Mouse (Mus musculus): Measurements from ENCODE around the gene Zfp651. TPM values are rescaled to one million over a fixed set of nuclear protein-coding genes. Genes with fewer than 3 reads are reported as not detected.
A peak's percentile ranks its signal among the peaks of the same experiment; 100 is the strongest.

Zfp651 gene
- polyA plus RNA-seq, 1 experiment from 2014 or later, result 13.3 TPM

DNA sequence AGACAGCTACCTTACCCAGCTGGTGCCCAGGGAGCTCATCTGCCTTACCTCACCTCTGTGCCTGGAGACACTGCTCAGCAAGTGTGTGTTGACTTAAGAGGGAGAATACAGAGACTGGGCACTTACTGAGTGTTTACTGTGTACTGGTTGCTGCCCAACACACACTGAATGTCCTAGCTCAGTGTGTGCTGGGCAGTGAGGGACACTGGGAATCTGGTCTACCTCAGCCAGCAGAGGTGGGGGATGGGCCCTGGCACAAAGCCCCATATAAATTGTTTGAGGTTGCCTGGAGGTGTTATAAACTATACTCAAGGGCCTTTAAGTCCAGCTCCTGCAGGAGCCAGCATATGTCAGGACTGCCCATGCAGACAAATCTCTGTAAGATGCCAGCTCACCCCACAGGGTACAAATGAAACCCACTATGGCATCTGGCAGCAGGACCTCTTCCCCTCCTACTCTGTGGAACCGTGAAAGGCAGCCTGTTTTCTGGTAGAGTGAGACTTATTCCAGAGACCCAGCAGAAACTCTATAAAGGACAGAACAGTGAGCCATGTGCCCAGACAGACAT lies 35.9 kb downstream of the Zfp651 start:
- 67% methylated on average over 1 of the region's 1 CpGs for WGBS
- peaks cover 23% of the 10 kb centered on the region for H3K27me3 ChIP-seq

DNA sequence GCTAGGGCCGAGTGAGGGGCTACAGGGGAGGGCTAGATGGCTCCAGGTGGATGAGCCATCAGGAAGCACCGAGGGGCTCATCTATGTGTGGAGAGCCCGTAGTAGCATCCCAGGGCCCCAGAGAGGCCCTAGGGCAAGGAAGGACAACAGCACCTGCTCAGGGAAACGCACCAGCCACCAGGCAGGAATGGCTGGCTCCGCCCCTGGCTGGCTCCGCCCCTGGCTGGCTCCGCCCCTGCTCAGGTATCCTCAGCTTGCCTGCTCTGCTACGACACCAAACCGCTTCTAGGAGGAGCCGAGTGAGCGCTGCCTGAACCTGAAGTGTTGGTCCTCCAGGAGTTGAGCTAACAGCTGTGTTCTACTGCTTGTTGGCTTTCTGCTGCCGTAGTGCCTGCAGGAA lies 38.6 kb downstream of the Zfp651 start:
- Histone ChIP-seq H3K9ac (replicated peaks) (no peak overlapping the region), H3K4me1 (peaks cover 9% of the 10 kb centered on the region), H3K27ac (replicated peaks) (no peak overlapping the region), H3K9me3 (no peaks in the 10 kb centered on the region), H3K4me2 (replicated peaks) (no peak overlapping the region), H3K27me3 (peaks cover 8% of the 10 kb centered on the region; the same call in 1 of the 2 replicates), H3K4me3 (no peak overlapping the region), H3K36me3 (no peaks in the 10 kb centered on the region)
- ATAC-seq (ENCODE audit: low FRiP score, low read depth), result no peak
- 18% methylated on average over 12 of the region's 12 CpGs for WGBS

More for the DNA sequence above, 35.9 kb downstream of the Zfp651 start:
- Histone ChIP-seq H3K36me3 (no peaks in the 10 kb centered on the region), H3K4me1 (0 out of 2 replicates have a peak, but pooled peaks cover 6% of the 10 kb centered on the region), H3K27ac (replicated peaks) (no peak overlapping the region), H3K9me3 (no peaks in the 10 kb centered on the region), H3K4me2 (replicated peaks) (no peak overlapping the region), H3K9ac (replicated peaks) (no peak overlapping the region), H3K4me3 (no peak overlapping the region)
- ATAC-seq (ENCODE audit: low FRiP score, low read depth), result no peak

DNA sequence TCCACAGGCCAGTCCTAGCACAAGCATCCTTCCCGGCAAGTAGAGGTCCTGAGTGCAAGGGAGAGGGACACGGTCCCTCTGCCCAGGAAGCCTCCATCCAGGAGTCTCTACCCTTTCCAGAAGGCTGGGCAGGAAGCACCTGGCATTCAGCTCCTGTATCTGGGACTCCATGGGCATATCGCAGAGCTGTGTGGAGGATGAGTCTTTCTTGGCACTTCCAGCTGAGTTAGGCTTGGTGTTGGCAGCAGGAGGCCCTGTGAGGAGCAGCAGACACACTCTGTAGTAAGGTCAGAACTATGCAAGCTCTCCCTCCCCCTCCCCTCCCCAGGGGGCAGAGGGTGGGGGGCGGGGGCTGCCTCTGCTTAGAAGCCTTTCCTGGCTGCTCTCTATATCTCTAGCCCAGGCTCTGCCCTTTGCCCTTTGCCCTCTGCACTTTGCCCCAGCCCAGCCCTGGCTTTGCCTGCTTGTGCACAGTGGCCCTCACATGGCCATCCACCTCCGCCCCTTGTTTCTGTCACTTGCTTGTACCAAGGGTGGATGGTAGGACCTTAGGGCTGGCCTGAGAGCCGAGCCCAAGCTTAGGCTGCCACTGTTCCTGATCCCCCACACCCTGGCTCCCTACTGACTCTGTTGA lies 39.9 kb downstream of the Zfp651 start:
- 50% methylated on average over 5 of the region's 6 CpGs for WGBS
- Histone ChIP-seq H3K4me3 (no peak overlapping the region), H3K9me3 (no peaks in the 10 kb centered on the region), H3K4me1 (peaks cover 9% of the 10 kb centered on the region), H3K27me3 (peaks cover 8% of the 10 kb centered on the region; the same call in 1 of the 2 replicates), H3K4me2 (replicated peaks) (no peak overlapping the region), H3K27ac (replicated peaks) (no peak overlapping the region), H3K9ac (replicated peaks) (no peak overlapping the region), H3K36me3 (no peaks in the 10 kb centered on the region)
- no peak for ATAC-seq (ENCODE audit: low FRiP score, low read depth)

DNA sequence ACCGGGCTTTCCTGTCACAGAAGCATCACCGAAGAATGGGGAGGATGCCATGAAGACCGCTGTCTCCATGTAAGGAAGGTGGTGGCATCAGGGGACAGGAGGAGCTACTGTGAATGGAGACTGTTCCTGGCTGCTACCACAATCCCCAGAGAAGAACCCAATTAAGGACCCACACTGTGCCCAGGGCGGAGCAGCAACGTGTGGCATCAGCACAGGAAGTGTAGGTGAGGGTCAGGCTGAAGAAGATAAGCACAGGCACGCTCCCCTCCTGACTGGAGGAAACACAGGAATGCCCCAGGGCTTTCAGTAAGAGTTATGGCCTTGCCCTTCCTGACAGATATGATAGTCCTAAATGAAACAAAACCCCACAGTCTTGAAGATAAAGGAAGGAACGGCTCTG lies 43.6 kb downstream of the Zfp651 start:
- H3K4me3 ChIP-seq, result no peak overlapping the region
- peaks cover under 1% of the 10 kb centered on the region; the same call in 1 of the 2 replicates for H3K27me3 ChIP-seq
- H3K9ac ChIP-seq (replicated peaks), result no peak overlapping the region
- no peak overlapping the region for H3K4me2 ChIP-seq (replicated peaks)
- H3K9me3 ChIP-seq, result no peaks in the 10 kb centered on the region
- no peaks in the 10 kb centered on the region for H3K36me3 ChIP-seq
- WGBS, result 80% methylated on average over 7 of the region's 7 CpGs
- no peak overlapping the region for H3K27ac ChIP-seq (replicated peaks)
- no peak for ATAC-seq (ENCODE audit: low FRiP score, low read depth)
- peaks cover 12% of the 10 kb centered on the region for H3K4me1 ChIP-seq

DNA sequence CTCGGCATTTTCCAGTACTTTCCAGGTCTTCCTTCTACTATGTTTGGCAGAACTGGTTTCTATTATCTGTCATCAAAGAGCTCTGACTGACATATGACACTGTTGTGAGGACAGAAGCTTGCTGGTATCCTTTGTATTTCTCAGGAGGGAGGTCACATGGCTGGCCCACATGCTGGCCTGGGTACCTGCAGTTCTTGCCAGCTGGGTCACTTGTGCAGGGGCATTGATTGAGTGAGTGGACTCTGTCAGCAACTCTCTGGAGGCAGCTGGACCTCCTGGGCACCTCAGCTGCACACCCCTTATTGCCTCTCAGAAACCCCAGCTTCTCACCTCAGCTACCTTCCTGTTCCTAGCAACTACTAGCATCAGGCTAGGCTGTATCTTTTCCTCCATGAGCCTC lies 48.4 kb downstream of the Zfp651 start:
- no peak for ATAC-seq (ENCODE audit: low FRiP score, low read depth)
- no peaks in the 10 kb centered on the region for H3K36me3 ChIP-seq
- no peak overlapping the region for H3K4me2 ChIP-seq (replicated peaks)
- no peak overlapping the region for H3K9ac ChIP-seq (replicated peaks)
- 70% methylated on average over 1 of the region's 1 CpGs for WGBS
- H3K4me1 ChIP-seq, result peaks cover 36% of the 10 kb centered on the region
- H3K9me3 ChIP-seq, result no peaks in the 10 kb centered on the region
- H3K27me3 ChIP-seq, result no peaks in the 10 kb centered on the region
- H3K4me3 ChIP-seq, result no peak overlapping the region
- no peak overlapping the region for H3K27ac ChIP-seq (replicated peaks)

DNA sequence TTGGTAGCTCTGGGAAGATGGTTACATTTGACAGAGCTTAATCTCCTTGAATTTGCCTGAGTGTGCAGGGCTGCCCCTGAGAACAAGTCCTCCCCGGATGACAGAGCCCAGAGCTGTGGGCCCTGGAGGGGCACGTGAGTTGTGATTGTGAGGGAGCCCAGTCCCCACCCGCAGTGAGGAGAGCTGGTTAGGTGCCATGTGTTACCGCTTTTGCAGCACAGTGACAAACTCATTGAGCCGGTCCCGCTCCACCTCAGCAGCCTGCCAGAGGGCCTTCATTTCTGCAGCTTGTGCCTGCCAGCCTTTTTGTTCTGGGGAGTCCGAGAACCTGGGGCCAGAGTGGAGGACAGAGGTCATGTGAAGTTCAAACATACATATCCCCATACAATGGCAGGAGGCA lies 48.8 kb downstream of the Zfp651 start:
- H3K27me3 ChIP-seq, result no peaks in the 10 kb centered on the region
- no peak for ATAC-seq (ENCODE audit: low FRiP score, low read depth)
- H3K4me2 ChIP-seq (replicated peaks), result no peak overlapping the region
- H3K4me1 ChIP-seq, result peaks cover 36% of the 10 kb centered on the region
- H3K9ac ChIP-seq (replicated peaks), result no peak overlapping the region
- no peaks in the 10 kb centered on the region for H3K9me3 ChIP-seq
- no peak overlapping the region for H3K27ac ChIP-seq (replicated peaks)
- H3K36me3 ChIP-seq, result no peaks in the 10 kb centered on the region
- 75% methylated on average over 7 of the region's 7 CpGs for WGBS
- H3K4me3 ChIP-seq, result no peak overlapping the region

DNA sequence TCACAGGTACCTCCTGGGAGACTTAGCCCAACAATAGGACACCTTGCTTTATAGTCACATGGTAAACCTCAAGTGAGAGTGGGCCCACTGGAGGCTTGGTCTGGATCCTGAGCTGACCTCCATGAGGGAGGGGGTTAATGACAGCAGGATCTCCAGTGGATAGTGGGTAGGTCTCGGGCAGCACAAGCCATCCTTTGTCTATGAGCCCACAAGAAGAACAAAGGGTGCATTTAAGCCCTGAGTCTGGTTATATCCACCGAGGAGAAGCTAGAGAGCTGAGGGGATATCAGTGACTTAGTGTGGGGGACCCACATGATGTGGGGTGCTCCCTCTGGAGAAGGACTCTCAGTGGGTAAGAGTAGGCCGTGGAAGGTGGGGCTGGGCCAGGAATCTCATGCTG lies 49.4 kb downstream of the Zfp651 start:
- Histone ChIP-seq H3K4me3 (no peak overlapping the region), H3K9ac (replicated peaks) (no peak overlapping the region), H3K36me3 (no peaks in the 10 kb centered on the region), H3K4me2 (replicated peaks) (no peak overlapping the region), H3K9me3 (no peaks in the 10 kb centered on the region), H3K27me3 (no peaks in the 10 kb centered on the region), H3K4me1 (peaks cover 36% of the 10 kb centered on the region), H3K27ac (replicated peaks) (0 out of 2 replicates have a peak overlapping the region, but pooled peaks have one; percentile 6)
- ATAC-seq (ENCODE audit: low FRiP score, low read depth), result no peak
- WGBS, result 55% methylated on average over 3 of the region's 3 CpGs

DNA sequence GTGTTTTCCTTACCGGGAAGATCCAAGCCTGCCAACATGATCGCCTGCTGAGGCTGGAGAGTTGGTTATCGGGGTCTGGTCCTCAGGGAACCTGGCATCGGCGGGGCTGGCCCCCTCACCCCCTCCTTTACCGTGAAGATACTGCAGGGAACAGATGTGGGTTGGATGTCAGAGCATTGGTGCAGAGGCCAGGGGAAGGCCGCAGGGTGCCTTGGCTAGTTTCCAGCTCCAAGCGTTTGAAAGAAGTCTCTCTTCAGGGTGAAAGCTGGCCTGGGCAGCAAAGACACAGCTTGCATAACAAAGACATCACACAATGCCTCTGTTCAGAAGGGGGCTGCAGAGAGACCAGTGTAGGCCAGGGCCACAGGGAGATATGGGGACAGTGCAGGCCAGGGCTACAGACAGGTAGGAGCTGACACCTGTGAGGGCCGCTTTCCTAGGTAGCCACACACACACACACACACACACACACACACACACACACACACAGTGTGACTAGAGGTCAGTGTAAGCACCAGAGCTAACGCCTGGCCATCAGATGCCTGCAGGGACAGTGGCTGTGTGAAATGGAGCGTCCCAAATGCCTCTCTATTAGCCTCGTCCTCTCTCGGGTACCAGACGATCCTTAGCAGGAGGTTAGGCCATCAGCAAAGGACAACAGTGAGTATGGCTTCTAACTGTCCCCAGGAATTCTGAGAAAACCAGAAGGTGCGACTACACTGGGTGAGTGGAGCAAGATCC lies 51.1 kb downstream of the Zfp651 start:
- H3K36me3 ChIP-seq, result no peaks in the 10 kb centered on the region
- H3K4me3 ChIP-seq, result no peak overlapping the region
- peak overlapping the region; percentile 39; the same call in 1 of the 2 replicates for H3K9ac ChIP-seq (replicated peaks)
- 16% methylated on average over 14 of the region's 15 CpGs for WGBS
- H3K9me3 ChIP-seq, result no peaks in the 10 kb centered on the region
- H3K4me2 ChIP-seq (replicated peaks), result peak overlapping the region; percentile 22; the same call in 1 of the 2 replicates
- peak overlapping the region; percentile 67 for H3K27ac ChIP-seq (replicated peaks)
- H3K27me3 ChIP-seq, result no peaks in the 10 kb centered on the region
- H3K4me1 ChIP-seq, result peaks cover 36% of the 10 kb centered on the region
- ATAC-seq (ENCODE audit: low FRiP score, low read depth), result peak; percentile 76

DNA sequence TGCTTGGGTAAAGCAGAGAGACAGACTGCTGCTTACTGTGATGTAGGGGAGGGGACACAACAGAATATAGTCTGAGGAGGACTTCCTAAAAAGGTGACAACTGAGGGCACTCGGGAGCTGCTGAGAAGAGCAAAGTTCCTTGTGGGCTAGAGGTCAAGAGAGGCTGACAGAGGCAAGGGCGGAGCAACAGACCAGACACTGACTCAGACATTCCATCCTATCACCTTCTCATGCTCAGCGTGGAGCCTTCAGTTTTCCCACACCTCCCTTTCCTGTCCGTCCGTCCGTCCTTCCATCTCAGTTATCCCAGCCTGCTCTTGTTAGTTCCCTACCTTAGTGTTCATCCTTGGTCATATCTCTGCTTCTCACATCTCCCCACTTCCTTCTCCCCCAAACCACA lies 56.1 kb downstream of the Zfp651 start:
- H3K9me3 ChIP-seq, result no peaks in the 10 kb centered on the region
- ATAC-seq (ENCODE audit: low FRiP score, low read depth), result no peak

DNA sequence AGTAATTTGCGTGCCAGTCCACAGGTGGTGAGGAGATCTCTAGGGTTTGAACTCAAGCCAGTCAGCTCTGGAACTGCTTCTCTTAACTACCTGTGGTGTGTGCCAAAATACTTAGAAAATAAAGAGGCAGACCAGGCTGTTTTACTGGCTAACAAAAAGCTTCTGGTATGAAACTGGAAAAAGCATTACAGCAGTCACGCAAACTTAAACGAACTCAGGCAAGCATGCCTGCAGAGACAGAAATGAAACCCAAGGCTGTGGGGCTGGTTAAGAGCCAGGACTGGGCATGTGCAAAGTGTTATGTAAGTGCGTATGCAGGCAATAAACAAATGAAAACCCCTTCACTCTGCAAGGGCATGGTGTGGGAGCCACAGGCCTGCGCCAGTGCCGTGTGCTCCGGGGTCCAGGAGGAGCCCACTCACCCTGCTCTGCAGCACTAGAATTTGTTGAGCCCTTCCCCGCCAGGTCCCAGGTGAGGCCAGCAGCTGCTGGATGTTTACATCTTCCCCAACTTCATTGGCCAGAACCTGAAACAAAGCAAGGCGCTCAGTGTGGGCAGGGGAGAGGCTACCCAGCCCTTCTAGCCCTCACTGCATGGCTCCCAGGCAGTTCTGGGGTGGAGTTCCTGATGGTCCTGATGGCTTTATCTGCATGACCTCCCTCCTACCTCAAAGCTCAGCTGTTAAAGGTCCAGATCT lies 60.1 kb downstream of the Zfp651 start:
- WGBS, result 80% methylated on average over 9 of the region's 9 CpGs

More for the DNA sequence above, 56.1 kb downstream of the Zfp651 start:
- Histone ChIP-seq H3K36me3 (no peaks in the 10 kb centered on the region), H3K27ac (replicated peaks) (no peak overlapping the region), H3K4me1 (peaks cover 11% of the 10 kb centered on the region), H3K4me3 (no peak overlapping the region), H3K9ac (replicated peaks) (no peak overlapping the region), H3K4me2 (replicated peaks) (no peak overlapping the region), H3K27me3 (no peaks in the 10 kb centered on the region)
- 70% methylated on average over 6 of the region's 6 CpGs for WGBS

DNA sequence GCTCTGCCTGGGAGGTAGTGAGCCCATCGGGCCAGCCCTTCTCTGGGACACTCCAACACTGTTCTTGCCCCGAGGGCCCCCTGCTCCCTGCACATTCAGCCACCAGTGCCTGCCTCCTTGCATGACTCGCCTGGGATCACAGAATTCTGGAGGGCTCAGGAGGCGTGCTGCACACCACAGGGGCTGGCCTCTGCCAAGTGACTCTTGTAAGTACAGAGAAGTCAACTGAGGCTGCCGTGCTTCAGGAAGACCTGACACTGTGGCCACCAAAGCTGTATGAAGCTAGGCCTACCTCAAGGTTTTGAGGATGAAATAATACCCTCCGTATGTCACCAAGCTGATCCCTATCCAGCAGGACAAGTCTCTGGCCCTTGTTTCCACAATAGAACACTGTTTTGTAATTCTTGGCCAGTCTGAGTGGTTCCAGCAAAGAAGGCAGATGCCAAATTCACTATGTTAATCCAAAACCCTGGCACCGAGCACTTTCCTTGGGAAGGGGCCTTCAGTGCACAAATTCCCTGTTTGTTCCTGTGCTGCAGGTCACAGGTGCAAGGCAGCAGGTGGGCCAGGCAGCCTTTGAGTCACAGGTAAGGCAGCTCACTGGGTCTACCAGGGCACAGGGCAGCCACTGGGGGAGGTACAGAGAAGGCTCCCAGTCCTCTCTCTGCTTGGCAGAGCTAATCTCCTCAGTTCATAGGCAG lies 60.8 kb downstream of the Zfp651 start:
- no peak for ATAC-seq (ENCODE audit: low FRiP score, low read depth)
- Histone ChIP-seq H3K4me1 (peaks cover 6% of the 10 kb centered on the region; the same call in 1 of the 2 replicates), H3K27me3 (no peaks in the 10 kb centered on the region), H3K27ac (replicated peaks) (no peak overlapping the region), H3K9me3 (no peaks in the 10 kb centered on the region), H3K4me3 (no peak overlapping the region), H3K9ac (replicated peaks) (no peak overlapping the region), H3K4me2 (replicated peaks) (no peak overlapping the region), H3K36me3 (no peaks in the 10 kb centered on the region)
- WGBS, result 53% methylated on average over 7 of the region's 7 CpGs

More for the DNA sequence above, 60.1 kb downstream of the Zfp651 start:
- Histone ChIP-seq H3K36me3 (no peaks in the 10 kb centered on the region), H3K9ac (replicated peaks) (no peak overlapping the region), H3K27ac (replicated peaks) (no peak overlapping the region), H3K9me3 (no peaks in the 10 kb centered on the region), H3K27me3 (no peaks in the 10 kb centered on the region), H3K4me1 (peaks cover 6% of the 10 kb centered on the region; the same call in 1 of the 2 replicates), H3K4me3 (no peak overlapping the region), H3K4me2 (replicated peaks) (no peak overlapping the region)
- ATAC-seq (ENCODE audit: low FRiP score, low read depth), result no peak
